Mouse (Mus musculus): ENCODE data around the gene Gm20388.

The Gm20388 gene

GRCm38 (mm10) chr8:121889810-121890785 is 1979.5 kb downstream of the Gm20388 start:
- DNase-seq (ENCODE audit: low spot score in 2 of 2) = no peak

DNA sequence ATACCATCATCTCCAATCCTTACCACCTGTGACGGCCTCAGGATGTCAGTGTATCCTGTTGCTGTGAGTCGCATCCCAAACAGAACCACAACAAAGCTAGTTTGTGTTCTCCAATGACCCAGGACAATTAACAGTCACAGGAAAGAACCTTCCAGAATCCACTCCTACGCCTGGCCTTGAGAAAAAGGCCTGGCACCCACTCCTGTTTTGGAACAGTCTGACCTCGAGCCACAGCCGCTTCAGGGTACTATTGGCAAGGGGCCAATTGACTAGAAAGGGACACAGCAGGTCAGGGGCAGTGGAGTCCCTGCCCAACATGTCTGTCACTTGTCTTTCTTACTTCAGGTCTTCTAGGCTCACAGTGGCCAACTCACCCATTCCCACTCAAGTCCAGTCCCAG is 1982.2 kb downstream of the Gm20388 start:
- no peak for DNase-seq (ENCODE audit: low spot score in 2 of 2)

DNA sequence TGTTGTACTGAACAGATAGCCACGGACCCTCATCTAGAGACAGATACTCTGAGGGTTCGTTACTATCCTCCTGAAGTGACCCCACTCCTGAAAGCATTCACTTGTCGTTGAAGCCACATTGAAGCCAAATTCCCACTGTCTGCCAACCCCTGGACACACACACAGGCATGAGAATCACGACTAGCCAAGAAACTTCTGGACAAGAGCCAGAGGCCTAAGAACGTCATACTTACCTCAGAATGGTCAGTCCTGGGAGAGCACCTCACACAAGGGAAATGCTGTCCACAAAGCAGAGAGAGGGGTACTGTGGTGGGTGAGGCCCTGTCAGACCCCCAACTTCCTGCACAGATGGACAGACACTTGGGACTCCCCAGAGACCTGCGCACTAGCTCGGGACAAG is 1985.3 kb downstream of the Gm20388 start:
- no peak for DNase-seq (ENCODE audit: low spot score in 2 of 2)

- no peak for DNase-seq (ENCODE audit: low spot score in 2 of 2)
These were observed 1986.0 kb downstream of the Gm20388 start for GRCm38 (mm10) chr8:121896476-121897145.

- no peak for DNase-seq (ENCODE audit: low spot score in 2 of 2)
These were observed 1986.6 kb downstream of the Gm20388 start for GRCm38 (mm10) chr8:121897205-121897604.

DNA sequence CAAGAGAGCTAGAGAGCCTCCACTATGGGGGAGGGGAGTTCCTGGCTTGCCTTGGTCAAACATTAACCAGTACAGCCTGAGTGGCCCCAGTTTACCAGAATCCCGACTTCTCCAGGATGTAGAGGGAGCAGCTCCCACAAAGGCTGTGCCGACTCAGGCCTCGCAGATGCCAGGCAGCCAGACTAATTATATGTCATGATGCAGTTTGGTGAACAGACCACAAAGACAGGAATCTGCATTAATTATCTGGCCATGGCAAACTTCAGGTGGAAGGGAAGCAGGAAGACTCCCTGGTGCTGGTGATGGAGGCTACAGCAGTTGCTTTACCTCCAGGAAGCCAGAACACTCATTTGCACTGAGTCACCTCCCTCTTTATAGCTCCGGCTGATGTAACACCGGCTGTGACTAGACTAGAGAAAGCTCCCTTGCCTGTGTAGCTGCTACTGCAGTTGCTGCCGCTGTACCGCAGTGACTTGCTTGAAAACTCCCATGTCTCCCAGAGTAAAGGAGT is 1987.3 kb downstream of the Gm20388 start:
- peak; percentile 58 to 68 for DNase-seq (ENCODE audit: low spot score in 2 of 2)

- peak; percentile 70 to 81 for DNase-seq (ENCODE audit: low spot score in 2 of 2)
These were observed 1987.8 kb downstream of the Gm20388 start for GRCm38 (mm10) chr8:121898401-121898931.

- DNase-seq (ENCODE audit: low spot score in 2 of 2) = no peak
These were observed 1988.8 kb downstream of the Gm20388 start for GRCm38 (mm10) chr8:121899180-121900044.

GRCm38 (mm10) chr8:121901498-121902236 is 1991.0 kb downstream of the Gm20388 start:
- DNase-seq (ENCODE audit: low spot score in 2 of 2) = no peak

- no peak for DNase-seq (ENCODE audit: low spot score in 2 of 2)
These were observed 1993.3 kb downstream of the Gm20388 start for GRCm38 (mm10) chr8:121903977-121904376.

DNA sequence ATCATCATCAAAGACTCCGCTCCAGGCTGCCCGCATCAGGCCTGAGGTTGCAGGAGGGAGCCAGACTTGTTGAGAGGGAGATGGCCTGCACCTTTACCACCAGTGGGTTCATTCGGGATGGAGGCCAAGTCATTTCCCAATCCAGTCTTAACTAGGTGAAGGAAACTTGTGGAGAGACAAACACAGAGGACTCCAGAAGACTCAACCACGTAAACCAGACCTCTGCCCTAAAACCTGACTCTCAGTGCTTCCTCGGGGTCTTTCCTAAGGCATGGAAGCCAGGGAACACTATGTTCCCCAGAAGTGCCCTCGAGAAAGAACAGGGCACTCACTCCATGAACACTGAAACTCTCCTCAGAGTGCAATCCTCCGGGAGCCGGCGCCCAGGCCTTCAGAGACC is 1994.4 kb downstream of the Gm20388 start:
- no peak for DNase-seq (ENCODE audit: low spot score in 2 of 2)

GRCm38 (mm10) chr8:121905420-121905819 is 1994.8 kb downstream of the Gm20388 start:
- no peak for DNase-seq (ENCODE audit: low spot score in 2 of 2)

DNA sequence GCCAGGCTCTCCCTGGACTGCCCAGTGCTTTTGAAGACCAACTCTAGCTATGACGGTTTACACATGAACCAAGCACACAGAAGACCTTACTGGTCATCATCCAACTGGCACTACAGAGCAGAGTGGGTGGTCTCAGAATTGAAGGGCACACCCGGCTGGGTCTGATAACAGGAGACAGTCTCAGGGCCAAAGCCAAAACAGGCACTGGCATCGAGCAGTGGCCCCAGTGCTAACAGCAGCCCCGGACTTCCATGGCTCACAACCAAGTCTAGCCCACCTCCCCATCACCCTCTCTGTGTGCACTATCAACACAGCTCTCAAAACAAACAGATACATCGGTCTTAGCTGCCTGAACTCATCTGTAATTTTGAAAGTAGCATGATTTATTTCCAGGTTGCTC is 1995.2 kb downstream of the Gm20388 start:
- no peak for DNase-seq (ENCODE audit: low spot score in 2 of 2)

GRCm38 (mm10) chr8:121906542-121907512 is 1996.2 kb downstream of the Gm20388 start:
- peak; percentile 51 to 53 for DNase-seq (ENCODE audit: low spot score in 2 of 2)

- peak; percentile 93 for DNase-seq (ENCODE audit: low spot score in 2 of 2)
These were observed 1997.1 kb downstream of the Gm20388 start, which contains the start of gene Slc7a5 for GRCm38 (mm10) chr8:121907587-121908248. TSS of gene Slc7a5 (minus strand) at chr8:121907694.

DNA sequence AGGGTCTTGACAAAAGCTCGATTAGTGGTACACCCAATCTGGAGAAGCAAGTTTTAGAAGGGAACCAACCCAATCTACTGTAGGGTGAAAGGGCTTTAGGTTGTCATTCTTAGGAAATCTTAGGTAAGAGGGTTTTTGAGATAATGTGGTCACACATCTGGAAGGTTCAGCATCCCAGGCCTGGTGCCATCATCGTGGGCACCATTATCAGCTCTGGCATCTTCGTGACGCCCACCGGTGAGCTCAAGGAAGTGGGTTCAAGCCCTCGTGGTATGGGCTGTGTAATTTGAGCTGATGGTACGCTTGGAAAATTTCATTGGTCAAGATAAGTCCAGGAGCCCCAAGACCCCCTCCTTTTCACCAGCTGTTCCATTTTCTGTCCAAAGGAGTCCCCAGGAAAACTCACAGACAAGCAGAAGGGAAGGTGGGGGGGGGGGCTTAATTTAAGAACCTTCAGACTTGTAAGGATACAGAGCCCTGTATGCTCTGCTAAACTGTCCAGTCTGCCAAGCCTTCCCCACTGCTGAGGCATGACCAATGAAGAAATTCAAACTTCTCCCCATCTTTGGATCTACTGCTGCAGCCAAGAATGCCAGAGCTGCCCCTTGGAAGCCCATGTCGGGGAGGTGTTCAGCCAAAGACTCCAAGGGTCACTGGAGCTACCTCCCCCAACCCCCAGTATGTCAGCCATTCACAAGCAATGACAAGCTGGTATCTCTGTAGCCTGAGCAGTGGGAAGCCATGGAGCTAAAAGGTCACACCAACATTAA is 1997.9 kb downstream of the Gm20388 start:
- no peak for DNase-seq (ENCODE audit: low spot score in 2 of 2)

GRCm38 (mm10) chr8:121909148-121909541 is 1998.5 kb downstream of the Gm20388 start:
- DNase-seq (ENCODE audit: low spot score in 2 of 2) = no peak

DNA sequence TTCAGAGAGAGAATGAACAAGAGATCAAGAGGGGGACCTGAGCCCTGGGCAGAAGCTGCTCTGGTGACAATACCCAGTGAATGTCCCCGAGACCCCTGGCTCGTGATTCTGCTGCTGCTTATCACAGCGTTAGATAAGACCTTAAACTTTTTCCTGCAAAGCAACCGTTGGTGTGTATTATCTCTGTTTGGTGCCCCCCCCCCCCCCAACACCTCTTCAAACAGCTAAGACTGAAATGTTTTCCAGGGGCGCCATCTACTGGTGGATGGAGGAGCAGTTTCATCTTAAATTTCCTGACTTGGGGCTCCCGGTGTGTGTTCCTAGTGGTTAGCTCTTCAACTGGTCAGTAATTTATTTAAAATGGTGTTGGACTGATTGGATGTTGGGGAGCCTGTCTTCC is 1999.0 kb downstream of the Gm20388 start:
- peak; percentile 45 to 58 for DNase-seq (ENCODE audit: low spot score in 2 of 2)

Data from right cerebral cortex, postnatal 36 days (tissue).